Mouse (Mus musculus) erythroblast, embryonic 14.5 days (primary cell): Measurements from ENCODE around the gene Gsap.

Source experiments
- GATA1 ChIP-seq: IDR thresholded peaks from 2 replicates; pipeline ENCODE4 v1.6.1; 2012; ENCODE audit warnings: low read length, inconsistent platforms, mixed read lengths
- TAL1 ChIP-seq: IDR thresholded peaks from 3 replicates; pipeline ENCODE4 v1.6.1; 2012; ENCODE audit warnings: low read length, inconsistent platforms, mixed read lengths

DNA sequence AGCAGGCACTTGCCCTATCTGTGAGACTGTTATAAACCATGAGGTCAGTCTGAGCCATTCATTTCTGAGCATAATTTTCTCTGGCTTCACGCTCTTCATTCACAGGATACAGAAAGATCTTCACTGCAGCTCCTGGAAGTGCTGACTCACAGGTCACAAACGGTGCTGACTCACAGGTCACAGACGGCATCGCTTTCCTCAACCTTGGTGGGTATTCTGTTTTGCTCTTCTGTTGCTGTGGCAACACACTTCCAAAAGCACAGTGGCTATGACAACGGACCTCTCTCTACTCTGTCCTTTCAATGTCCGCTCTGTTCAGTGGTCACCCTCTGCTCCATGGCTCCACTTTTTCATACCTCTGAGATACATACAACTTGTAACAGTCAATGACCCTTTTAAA, 60.7 kb downstream of the Gsap start:
- TF ChIP-seq TAL1 (no peak), GATA1 (no peak)
